Mouse (Mus musculus) frontal cortex, postnatal 25 days (tissue): ENCODE results near the gene Klrd1.
"Not testable (repeated sequence)": the region's sequence is repeated elsewhere in the genome, so short reads cannot be mapped to it uniquely, and the experiment has no call there.

Source experiments
- DNase-seq, 2 experiments: peaks; one replicate each; pipeline ENCODE4 v3.0.0; 2022; ENCODE audit warnings: low spot score in 2 of 2

Gene Klrd1

GRCm38 (mm10) chr6:129591508-129591907 lies at the start of gene Klrd1:
Gene Klrd1, plus strand, starts transcription at chr6:129591782.
- no peak for DNase-seq

GRCm38 (mm10) chr6:129541931-129542330 lies 49.7 kb upstream of the Klrd1 start:
- DNase-seq = no peak

GRCm38 (mm10) chr6:129542540-129542939 lies 49.0 kb upstream of the Klrd1 start:
- DNase-seq = no peak

- DNase-seq = peak; percentile 67
Measured at GRCm38 (mm10) chr6:129543709-129544606, 47.6 kb upstream of the Klrd1 start.

GRCm38 (mm10) chr6:129547277-129547676 lies 44.3 kb upstream of the Klrd1 start:
- no peak for DNase-seq

GRCm38 (mm10) chr6:129548009-129548408 lies 43.6 kb upstream of the Klrd1 start:
- DNase-seq = no peak

- no peak for DNase-seq
Measured at GRCm38 (mm10) chr6:129557298-129558023, 34.1 kb upstream of the Klrd1 start.

- peak; percentile 65 to 67 for DNase-seq
Measured at GRCm38 (mm10) chr6:129558946-129559640, 32.5 kb upstream of the Klrd1 start.

- DNase-seq = no peak
Measured at GRCm38 (mm10) chr6:129559641-129560027, 31.9 kb upstream of the Klrd1 start.

GRCm38 (mm10) chr6:129565257-129565656 lies 26.3 kb upstream of the Klrd1 start:
- DNase-seq = no peak

GRCm38 (mm10) chr6:129575315-129575714 lies 16.3 kb upstream of the Klrd1 start:
- no peak for DNase-seq

- DNase-seq = no peak
Measured at GRCm38 (mm10) chr6:129577605-129578004, 14.0 kb upstream of the Klrd1 start, which contains the start of gene Klre1. Gene Klre1, plus strand, starts transcription at chr6:129577905.

- DNase-seq = no peak
Measured at GRCm38 (mm10) chr6:129581274-129581673, 10.3 kb upstream of the Klrd1 start.

GRCm38 (mm10) chr6:129581896-129582295 lies 9.7 kb upstream of the Klrd1 start:
- no peak for DNase-seq

GRCm38 (mm10) chr6:129583014-129583413 lies 8.6 kb upstream of the Klrd1 start:
- no peak for DNase-seq

GRCm38 (mm10) chr6:129608372-129608771 lies 16.8 kb downstream of the Klrd1 start:
- DNase-seq = no peak

GRCm38 (mm10) chr6:129623735-129624134 lies 32.2 kb downstream of the Klrd1 start, which contains the start of gene Klrk1:
Gene Klrk1, minus strand, starts transcription at chr6:129623864.
- no peak for DNase-seq

- DNase-seq = not testable (repeated sequence)
Measured at GRCm38 (mm10) chr6:129631046-129631445, 39.5 kb downstream of the Klrd1 start.

- not testable (repeated sequence) for DNase-seq
Measured at GRCm38 (mm10) chr6:129643237-129643636, 51.7 kb downstream of the Klrd1 start, which contains the start of gene Klrc3. Gene Klrc3, minus strand, starts transcription at chr6:129643337.

GRCm38 (mm10) chr6:129644054-129644453 lies 52.5 kb downstream of the Klrd1 start:
- DNase-seq = not testable (repeated sequence)
